Mouse (Mus musculus) hindbrain, embryonic 12.5 days (tissue): Measurements from ENCODE around the gene Pex12. TPM values are rescaled to one million over a fixed set of nuclear protein-coding genes. Genes with fewer than 3 reads are reported as not detected.
"Not testable (repeated sequence)": the region's sequence is repeated elsewhere in the genome, so short reads cannot be mapped to it uniquely, and the experiment has no call there.

Experiments used
- ATAC-seq: fragments of 200-750 bp; cut with Nextera tagmentation; 2 replicates; pipeline ENCODE4 v1.8.0; 2017; ENCODE audit warnings: moderate TSS enrichment; ENCODE audit not compliant: low FRiP score
- H3K27ac ChIP-seq: fragments of 300-500 bp; sonication (generic); 2 replicates; pipeline ENCODE4 v1.5.1; 2016; ENCODE audit warnings: mild to moderate bottlenecking
- H3K27me3 ChIP-seq: fragments of 300-500 bp; sonication (generic); 2 replicates; pipeline ENCODE4 v1.6.1; 2016; ENCODE audit warnings: mild to moderate bottlenecking
- H3K36me3 ChIP-seq: fragments of 300-500 bp; sonication (generic); 2 replicates; pipeline ENCODE4 v1.6.1; 2016; ENCODE audit warnings: mild to moderate bottlenecking
- H3K4me1 ChIP-seq: fragments of 300-500 bp; sonication (generic); 2 replicates; pipeline ENCODE4 v1.6.1; 2016
- H3K4me2 ChIP-seq: fragments of 300-500 bp; sonication (generic); replicated peaks from 2 replicates; pipeline ENCODE4 v1.6.1; 2016; ENCODE audit warnings: mild to moderate bottlenecking
- H3K4me3 ChIP-seq: fragments of 300-500 bp; sonication (generic); 2 replicates; pipeline ENCODE4 v1.5.1; 2016; ENCODE audit warnings: mild to moderate bottlenecking
- H3K9ac ChIP-seq: fragments of 300-500 bp; sonication (generic); 2 replicates; pipeline ENCODE4 v1.6.1; 2016; ENCODE audit warnings: mild to moderate bottlenecking, moderate library complexity
- H3K9me3 ChIP-seq: fragments of 300-500 bp; sonication (generic); replicated peaks from 2 replicates; pipeline ENCODE4 v1.6.1; 2016; ENCODE audit warnings: mild to moderate bottlenecking
- WGBS: fragments of 180-500 bp; shearing (Covaris S2); methylation state at CpG from one replicate; pipeline ENCODE4 v1.1.7; 2016; 5-methylcytosine and 5-hydroxymethylcytosine counted together
- polyA plus RNA-seq: library from polyadenylated mRNA; unstranded; fragments of >200 nt; fragmentation: Nextera tagmentation; extraction: Ambion mirVana; gene quantifications from 2 replicates; pipeline ENCODE4 v1.2.1, GENCODE M21; 2016

Gene Pex12
- polyA plus RNA-seq, 1 experiment from 2014 or later, result 16.4 TPM

DNA sequence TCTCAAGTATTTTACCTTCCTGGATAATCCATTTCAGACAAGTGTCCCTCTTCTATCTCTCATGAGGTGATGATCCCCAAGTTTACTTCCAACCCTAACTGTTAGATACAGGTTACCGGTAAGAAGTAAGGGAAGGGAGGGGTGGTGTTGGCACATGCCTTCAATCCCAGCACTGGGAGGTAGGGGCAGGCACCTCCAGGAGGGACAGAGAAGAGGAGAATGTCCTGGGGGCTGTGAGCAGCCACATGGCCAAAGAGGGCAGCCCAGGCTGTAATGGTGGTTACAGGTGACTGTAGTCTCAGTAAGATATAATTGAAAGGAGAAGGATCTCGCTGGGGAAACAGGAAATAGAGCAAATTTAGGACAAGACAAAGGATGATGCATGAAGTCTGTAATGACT, 20.3 kb downstream of the Pex12 start:
- Histone ChIP-seq H3K27ac (no peak overlapping the region), H3K4me2 (no peak overlapping the region), H3K27me3 (no peaks in the 10 kb centered on the region), H3K4me1 (no peaks in the 10 kb centered on the region), H3K9me3 (no peaks in the 10 kb centered on the region), H3K36me3 (no peaks in the 10 kb centered on the region), H3K9ac (no peak overlapping the region), H3K4me3 (no peak overlapping the region)
- WGBS, result 58% methylated on average over 2 of the region's 2 CpGs
- ATAC-seq, result no peak

DNA sequence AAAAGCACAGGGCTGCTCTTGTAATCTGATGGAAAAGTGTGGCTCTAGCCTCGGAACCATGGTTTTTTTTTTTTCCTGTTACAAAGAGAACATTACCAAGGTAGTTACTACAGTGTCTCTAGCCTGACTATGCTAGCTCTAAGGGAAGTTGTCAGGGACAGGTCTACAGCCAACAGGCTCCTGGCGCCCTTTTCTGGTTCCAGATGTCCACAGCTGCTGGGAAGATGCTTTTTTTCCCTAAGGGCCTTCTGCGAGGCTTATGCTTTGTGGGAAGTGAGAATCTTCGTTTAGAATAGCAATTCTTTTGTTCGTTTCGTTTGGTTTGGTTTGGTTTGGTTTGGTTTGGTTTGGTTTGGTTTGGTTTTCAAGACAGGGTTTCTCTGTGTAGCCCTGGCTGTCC, 22.7 kb downstream of the Pex12 start:
- no peak for ATAC-seq
- no peak overlapping the region for H3K4me2 ChIP-seq
- H3K27me3 ChIP-seq, result 0 out of 2 replicates have a peak, but pooled peaks cover 4% of the 10 kb centered on the region
- H3K4me3 ChIP-seq, result no peak overlapping the region
- no peak overlapping the region for H3K27ac ChIP-seq
- H3K36me3 ChIP-seq, result no peaks in the 10 kb centered on the region
- WGBS, result 82% methylated on average over 6 of the region's 6 CpGs
- no peaks in the 10 kb centered on the region for H3K4me1 ChIP-seq
- H3K9me3 ChIP-seq, result no peaks in the 10 kb centered on the region
- H3K9ac ChIP-seq, result no peak overlapping the region

DNA sequence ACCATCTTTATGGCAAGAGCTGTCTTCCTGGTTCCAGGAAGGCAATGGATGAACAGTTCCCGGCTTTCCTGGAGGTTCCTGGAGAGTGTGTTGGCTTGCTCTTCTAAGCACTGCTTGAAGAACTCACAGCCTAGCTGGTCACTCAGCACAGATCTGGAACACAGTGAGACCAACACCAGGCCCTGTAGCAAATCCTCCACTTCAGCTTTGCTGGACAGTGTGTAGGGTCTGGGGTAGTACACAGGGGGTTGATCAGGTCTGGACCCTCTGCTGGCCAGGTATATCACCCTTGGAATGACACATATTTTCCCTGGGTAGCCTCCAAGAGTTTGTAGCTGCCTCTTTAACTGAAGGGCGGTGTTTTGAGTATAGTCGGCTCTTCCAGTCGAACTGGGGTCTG, 23.4 kb downstream of the Pex12 start:
- 0 out of 2 replicates have a peak, but pooled peaks cover 4% of the 10 kb centered on the region for H3K27me3 ChIP-seq
- H3K4me2 ChIP-seq, result no peak overlapping the region
- no peaks in the 10 kb centered on the region for H3K9me3 ChIP-seq
- 85% methylated on average over 4 of the region's 4 CpGs for WGBS
- H3K27ac ChIP-seq, result no peak overlapping the region
- no peaks in the 10 kb centered on the region for H3K4me1 ChIP-seq
- no peak for ATAC-seq
- no peak overlapping the region for H3K9ac ChIP-seq
- H3K36me3 ChIP-seq, result no peaks in the 10 kb centered on the region
- H3K4me3 ChIP-seq, result no peak overlapping the region

DNA sequence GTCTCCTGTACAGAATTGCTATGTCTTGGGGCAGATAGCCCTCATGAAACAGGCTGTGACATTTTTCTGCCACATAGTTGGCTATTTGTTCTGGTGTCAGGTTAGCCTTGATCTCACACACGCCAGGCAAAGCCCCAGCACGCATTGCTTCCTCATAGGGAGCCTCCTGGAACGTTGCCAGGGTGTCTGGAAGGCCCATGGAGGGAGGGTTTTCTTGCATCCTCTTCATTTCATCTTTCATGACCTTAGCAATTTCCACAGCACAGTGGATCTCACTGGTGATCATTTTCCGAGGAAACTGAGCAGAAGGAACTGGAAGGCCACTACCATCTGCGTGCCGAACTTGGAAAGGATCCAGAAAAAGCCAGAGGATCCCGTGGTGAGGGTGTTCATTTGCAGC, 26.1 kb downstream of the Pex12 start:
- WGBS, result 69% methylated on average over 7 of the region's 7 CpGs

DNA sequence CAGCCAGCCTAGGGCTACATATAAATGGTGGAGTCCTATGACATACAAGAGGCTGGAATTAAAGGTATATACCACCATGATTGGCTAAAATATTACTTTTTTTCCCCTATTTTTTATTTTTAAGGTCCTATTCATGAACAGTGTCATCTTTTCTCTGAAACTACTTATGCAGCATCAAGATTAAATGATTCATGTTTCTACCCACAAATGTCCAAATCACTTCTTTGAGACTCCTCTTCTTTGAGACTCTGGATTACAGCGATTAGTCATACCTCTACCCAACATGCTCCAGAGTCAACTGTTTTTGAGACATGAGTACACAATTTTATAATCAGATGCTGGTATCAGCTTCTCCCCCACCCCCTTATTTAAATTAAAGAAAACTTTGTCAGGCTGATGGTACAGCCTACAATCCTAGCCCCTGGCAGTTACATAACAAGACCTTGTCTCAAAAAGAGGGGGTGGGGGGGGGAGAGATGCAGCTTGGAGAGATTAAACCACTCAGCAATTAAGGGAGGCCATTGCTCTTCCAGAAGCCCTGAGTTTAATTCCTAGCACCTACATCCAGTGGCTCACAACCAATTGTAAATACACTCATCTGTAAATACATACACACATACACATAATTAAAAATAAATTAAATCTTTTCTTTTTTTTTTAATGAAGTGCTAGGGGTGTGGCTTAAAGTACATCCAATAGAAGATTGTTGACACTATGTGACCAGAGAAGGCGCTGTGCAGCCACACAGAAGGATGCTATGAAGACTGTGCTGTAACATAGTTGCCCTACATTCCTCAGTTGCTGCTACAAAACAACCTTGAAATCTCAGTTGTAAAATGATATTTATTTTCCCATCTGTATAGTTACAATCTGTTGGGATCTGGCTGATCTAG, 30.2 kb downstream of the Pex12 start:
- Histone ChIP-seq H3K9ac (no peak overlapping the region), H3K27me3 (0 out of 2 replicates have a peak, but pooled peaks cover 4% of the 10 kb centered on the region), H3K4me3 (no peak overlapping the region), H3K9me3 (no peaks in the 10 kb centered on the region), H3K36me3 (no peaks in the 10 kb centered on the region), H3K27ac (peak overlapping the region; percentile 64; the same call in 1 of the 2 replicates), H3K4me1 (peaks cover 3% of the 10 kb centered on the region; the same call in 1 of the 2 replicates), H3K4me2 (0 out of 2 replicates have a peak overlapping the region, but pooled peaks have one; percentile 13)
- 14% methylated on average over 2 of the region's 2 CpGs for WGBS
- ATAC-seq, result 0 out of 2 replicates have a peak, but pooled peaks have one; percentile 26

More for the DNA sequence above, 26.1 kb downstream of the Pex12 start:
- Histone ChIP-seq H3K4me3 (no peak overlapping the region), H3K36me3 (no peaks in the 10 kb centered on the region), H3K9ac (no peak overlapping the region), H3K9me3 (no peaks in the 10 kb centered on the region), H3K4me1 (no peaks in the 10 kb centered on the region), H3K4me2 (no peak overlapping the region), H3K27me3 (0 out of 2 replicates have a peak, but pooled peaks cover 4% of the 10 kb centered on the region), H3K27ac (no peak overlapping the region)
- no peak for ATAC-seq

DNA sequence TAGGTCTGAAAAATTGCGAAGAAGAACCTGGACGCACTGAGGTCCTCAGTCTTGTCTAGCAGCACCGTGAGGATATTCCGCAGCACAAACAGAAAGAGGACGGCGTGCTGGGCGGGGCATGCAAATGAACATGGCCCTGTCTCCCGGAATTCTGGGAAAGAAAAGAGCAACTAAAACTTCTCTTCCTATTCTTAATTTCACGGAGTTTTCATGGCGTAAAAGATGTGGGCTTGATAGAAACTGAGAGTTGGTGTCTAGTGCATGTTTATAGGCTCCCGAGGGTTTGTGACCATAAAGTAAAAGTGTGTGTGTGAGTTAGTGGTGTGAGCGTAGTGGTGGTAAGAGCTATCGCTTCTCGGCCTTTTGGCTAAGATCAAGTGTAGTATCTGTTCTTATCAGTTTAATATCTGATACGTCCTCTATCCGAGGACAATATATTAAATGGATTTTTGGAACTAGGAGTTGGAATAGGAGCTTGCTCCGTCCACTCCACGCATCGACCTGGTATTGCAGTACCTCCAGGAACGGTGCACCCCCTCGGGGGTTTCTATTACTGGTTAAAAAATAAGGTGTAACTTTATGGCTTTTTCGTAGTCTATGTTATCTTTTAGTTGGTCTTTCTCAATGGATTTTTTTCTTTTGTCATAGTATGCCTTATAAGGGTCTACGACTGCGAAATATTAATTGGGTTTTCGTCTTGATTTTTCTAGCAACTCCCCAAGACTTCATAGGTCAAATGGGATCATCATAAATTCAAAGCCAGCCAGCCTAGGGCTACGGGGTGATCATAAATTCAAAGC, 31.0 kb downstream of the Pex12 start:
- Histone ChIP-seq H3K27ac (peak overlapping the region; percentile 73), H3K9ac (peak overlapping the region; percentile 46), H3K9me3 (no peaks in the 10 kb centered on the region), H3K36me3 (no peaks in the 10 kb centered on the region), H3K4me3 (peak overlapping the region; percentile 46), H3K4me2 (peak overlapping the region; percentile 57), H3K4me1 (peaks cover 3% of the 10 kb centered on the region; the same call in 1 of the 2 replicates), H3K27me3 (0 out of 2 replicates have a peak, but pooled peaks cover 4% of the 10 kb centered on the region)
- WGBS, result under 1% methylated on average over 26 of the region's 26 CpGs
- ATAC-seq, result peak; percentile 87

DNA sequence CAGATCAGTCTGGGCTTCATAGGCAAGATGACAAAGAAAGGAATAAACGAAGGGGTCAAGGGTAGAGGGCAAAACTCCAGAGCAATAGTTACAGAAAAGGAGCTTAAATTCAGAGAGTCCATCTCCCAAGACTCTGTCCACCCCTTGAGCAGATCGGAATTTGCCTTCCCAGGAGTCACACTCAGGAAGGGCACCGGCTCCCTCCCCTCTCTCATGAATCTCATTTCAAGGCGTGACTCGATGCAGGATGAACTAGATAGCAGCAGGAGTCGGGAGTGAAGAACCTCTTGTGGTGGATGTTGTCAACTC, 31.6 kb downstream of the Pex12 start:
- WGBS, result 1% methylated on average over 6 of the region's 6 CpGs
- ATAC-seq, result peak; percentile 75
- Histone ChIP-seq H3K27ac (peak overlapping the region; percentile 73), H3K9ac (peak overlapping the region; percentile 46), H3K4me1 (peaks cover 3% of the 10 kb centered on the region; the same call in 1 of the 2 replicates), H3K9me3 (no peaks in the 10 kb centered on the region), H3K4me2 (peak overlapping the region; percentile 57), H3K36me3 (no peaks in the 10 kb centered on the region), H3K4me3 (peak overlapping the region; percentile 46), H3K27me3 (no peaks in the 10 kb centered on the region)

DNA sequence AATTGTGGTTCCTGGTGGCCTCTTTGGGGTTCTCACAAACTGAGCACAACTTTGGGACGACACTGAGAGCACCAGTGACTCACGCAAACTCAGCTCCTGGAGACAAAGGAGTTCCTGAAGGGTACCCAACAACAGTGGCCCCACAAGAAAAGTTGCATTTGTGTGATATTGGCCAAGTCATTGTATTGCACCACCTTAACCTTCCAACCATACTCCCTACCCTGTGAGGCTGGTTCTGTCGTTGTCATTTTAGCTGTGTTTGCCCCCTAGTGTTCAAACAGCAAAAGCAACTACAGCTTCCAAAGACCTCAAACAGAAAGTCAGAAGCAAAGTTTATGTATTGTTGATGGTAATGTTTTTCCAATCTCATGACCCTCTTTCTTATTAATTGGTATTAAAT, 39.2 kb downstream of the Pex12 start:
- H3K4me2 ChIP-seq, result no peak overlapping the region
- WGBS, result 59% methylated on average over 3 of the region's 3 CpGs
- no peaks in the 10 kb centered on the region for H3K27me3 ChIP-seq
- H3K9ac ChIP-seq, result no peak overlapping the region
- no peaks in the 10 kb centered on the region for H3K36me3 ChIP-seq
- no peaks in the 10 kb centered on the region for H3K4me1 ChIP-seq
- no peaks in the 10 kb centered on the region for H3K9me3 ChIP-seq
- H3K27ac ChIP-seq, result no peak overlapping the region
- H3K4me3 ChIP-seq, result no peak overlapping the region
- ATAC-seq, result no peak

DNA sequence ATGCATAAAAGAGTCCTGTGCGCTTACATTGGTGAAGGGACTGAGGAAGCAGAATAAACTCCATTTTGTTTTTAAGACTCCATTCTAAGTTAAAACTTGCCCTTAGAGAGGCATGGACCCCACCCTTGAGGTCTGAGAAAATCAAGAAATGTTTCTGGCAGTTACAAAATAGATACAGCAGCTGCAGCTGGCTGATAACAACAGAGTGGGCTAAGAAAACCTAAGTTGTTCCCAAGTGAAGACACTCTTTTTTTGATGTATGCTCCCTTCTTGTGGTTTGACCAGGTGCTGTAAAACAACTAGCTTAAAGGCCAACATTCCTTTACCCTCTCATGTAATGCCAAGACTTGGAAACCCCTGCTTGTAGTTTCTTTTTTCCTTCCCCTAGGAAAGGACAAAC, 39.7 kb downstream of the Pex12 start:
- H3K9ac ChIP-seq, result no peak overlapping the region
- no peak for ATAC-seq
- H3K36me3 ChIP-seq, result no peaks in the 10 kb centered on the region
- 98% methylated on average over 1 of the region's 1 CpGs for whole genome bisulfite sequencing
- H3K27ac ChIP-seq, result no peak overlapping the region
- no peak overlapping the region for H3K4me3 ChIP-seq
- H3K4me1 ChIP-seq, result no peaks in the 10 kb centered on the region
- no peak overlapping the region for H3K4me2 ChIP-seq
- H3K27me3 ChIP-seq, result no peaks in the 10 kb centered on the region
- H3K9me3 ChIP-seq, result no peaks in the 10 kb centered on the region

DNA sequence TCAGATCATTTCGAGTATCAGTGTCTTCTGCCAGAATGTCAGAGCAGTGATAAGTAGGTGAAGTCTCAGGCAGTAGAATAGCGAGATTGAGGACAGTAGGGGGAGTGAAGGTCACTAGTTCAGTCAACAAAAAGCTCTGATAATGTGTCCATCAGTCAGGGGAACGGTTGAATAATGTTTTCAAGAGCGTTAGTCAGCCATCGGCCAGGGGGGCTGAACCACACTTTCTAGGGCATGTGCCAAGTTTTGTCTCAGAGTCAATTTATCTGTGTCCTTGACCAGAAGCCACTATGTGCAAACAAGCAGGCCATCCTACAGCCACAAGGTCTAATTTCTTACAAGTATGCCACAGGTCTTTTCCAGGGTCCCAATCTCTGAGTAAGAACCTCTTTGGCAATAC, 45.2 kb downstream of the Pex12 start:
- WGBS, result 64% methylated on average over 5 of the region's 5 CpGs

More for the DNA sequence above, 45.2 kb downstream of the Pex12 start:
- not testable (repeated sequence) for H3K27ac ChIP-seq, H3K4me2 ChIP-seq, H3K27me3 ChIP-seq, H3K4me1 ChIP-seq, ATAC-seq, H3K36me3 ChIP-seq, H3K9ac ChIP-seq, H3K4me3 ChIP-seq, H3K9me3 ChIP-seq
